Mouse (Mus musculus): ENCODE data around the gene Tmem117.

The Tmem117 gene

DNA sequence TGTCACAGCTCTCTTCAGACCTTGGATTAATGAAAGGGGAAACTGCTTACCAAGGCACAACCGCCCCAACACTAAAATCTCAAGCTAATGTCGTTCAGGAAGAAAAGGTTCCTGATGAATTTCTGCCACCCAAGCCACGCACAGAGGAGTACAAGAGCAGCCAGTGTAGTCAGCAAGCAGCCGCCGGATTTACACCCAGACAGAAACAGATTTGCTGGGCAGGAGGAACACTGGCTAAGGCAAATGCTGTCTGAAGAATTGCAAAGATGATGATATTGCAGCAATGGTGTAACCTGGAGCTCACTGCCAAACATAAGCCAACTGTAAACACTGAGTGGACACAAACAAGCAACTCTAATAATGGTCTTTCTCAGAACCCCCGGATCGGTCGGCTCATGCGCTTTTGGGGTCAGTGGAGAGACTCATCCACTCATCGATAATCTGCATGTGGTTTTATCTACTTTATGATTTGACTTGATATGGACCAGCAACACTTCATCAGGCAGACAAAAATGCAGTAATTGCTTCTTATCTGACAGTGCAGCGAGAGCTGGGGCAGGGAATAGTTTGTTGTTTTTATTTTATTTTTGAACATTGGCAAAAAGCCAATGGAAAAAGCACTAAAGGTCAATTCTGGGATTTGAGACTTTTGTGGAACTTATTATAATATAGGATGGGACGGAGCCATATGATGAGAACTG lies 509.8 kb downstream of the Tmem117 start:
- no peak for DNase-seq (ENCODE audit: low read depth, low spot score)

- DNase-seq (ENCODE audit: low read depth, low spot score), result no peak
Observed at GRCm38 (mm10) chr15:95144131-95144530, 515.1 kb downstream of the Tmem117 start.

DNA sequence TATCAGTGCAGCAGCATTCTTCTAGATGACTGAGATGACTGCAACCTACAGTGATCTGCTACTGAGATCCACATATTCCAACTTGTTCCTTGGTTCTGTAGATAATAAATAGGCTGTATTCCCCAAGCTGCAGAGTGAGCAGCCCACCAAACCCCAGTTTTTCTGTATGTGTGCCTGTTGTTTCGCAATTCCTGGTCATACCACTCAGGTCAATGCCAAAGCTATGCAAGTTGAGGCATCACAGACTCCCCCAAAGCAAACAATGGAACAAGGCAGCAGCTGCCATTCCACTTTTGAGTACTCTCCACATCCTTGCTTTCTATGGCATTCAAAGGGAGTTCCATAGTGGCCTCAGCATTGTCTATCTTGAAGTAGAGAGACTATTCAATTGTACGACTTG lies 516.1 kb downstream of the Tmem117 start:
- no peak for DNase-seq (ENCODE audit: low read depth, low spot score)

Data from forelimb bud, embryonic 11.5 days (tissue).